Comparison of ENCODE assay signal across 11 mouse cellular contexts in genomic region chrX:166511107-166511506, GRCm38 (mm10). TPM values are rescaled to one million over a fixed set of nuclear protein-coding genes. Genes with fewer than 3 reads are reported as not detected.
A peak's percentile ranks its signal among the peaks of the same experiment; 100 is the strongest.
DNase-seq lines count a peak whose midpoint lies in the region; ATAC-seq and TF ChIP-seq lines count a peak whose summit lies in the region.
"Had no signal": no experiment of that assay in that cellular context is flagged by ENCODE, and none has a peak within 500 bp of the region (broad histone marks: within the 10 kb centered on the region; RNA-seq: fewer than 3 reads in every experiment).

No protein-coding gene starts in this region.

- no peak for DNase-seq in heart, postnatal 14 days
- DNase-seq in neural tube, embryonic 10.5 days (ENCODE audit: extremely low spot score, low spot score): no peak
- DNase-seq in limb, embryonic 14.5 days (ENCODE audit: low spot score): no peak
- DNase-seq in spleen, postnatal 36 days (ENCODE audit: low spot score in 2 of 2): no peak
- DNase-seq in layer of hippocampus, postnatal 14 days (ENCODE audit: low spot score in 2 of 2): no peak
- no peak for DNase-seq in adrenal gland, adult 2 months
- DNase-seq: cerebellum, adult 11-12 months; gastrocnemius, postnatal 25 days had no signal

- peak overlapping the region; percentile 67 for H3K4me2 ChIP-seq in heart, embryonic 13.5 days
- H3K4me2 ChIP-seq in neural tube, embryonic 13.5 days: no peak overlapping the region
- no peak overlapping the region; the same call in 1 of the 2 replicates for H3K4me2 ChIP-seq in limb, embryonic 14.5 days (replicated peaks; ENCODE audit: low read depth, low read length, severe bottlenecking)

- intact Hi-C loops in heart, postnatal 14 days (cut with DNase I): loop anchor here (5.0 to 10.0 kb wide), 2 partner anchors 69 to 864 kb away; partner anchors contain the start of genes Ofd1 and Trappc2

- no peak overlapping the region for H3K4me3 ChIP-seq in heart, embryonic 13.5 days
- H3K4me3 ChIP-seq in neural tube, embryonic 13.5 days: no peak overlapping the region
- H3K4me3 ChIP-seq in limb, embryonic 14.5 days (replicated peaks; ENCODE audit: low read length): no peak overlapping the region

- no peaks in the 10 kb centered on the region for H3K36me3 ChIP-seq in heart, embryonic 13.5 days
- H3K36me3 ChIP-seq in neural tube, embryonic 13.5 days: no peaks in the 10 kb centered on the region
- H3K36me3 ChIP-seq in limb, embryonic 14.5 days (ENCODE audit: control insufficient read depth, insufficient read depth, low read length): no peaks in the 10 kb centered on the region
- H3K36me3 ChIP-seq: forebrain, embryonic 15.5 days had no signal

- no peak for TF ChIP-seq POLR2A in limb, embryonic 14.5 days (IDR thresholded peaks at IDR 0.05; ENCODE audit: borderline replicate concordance, extremely low read depth, insufficient read depth, insufficient read length)

- H3K27me3 ChIP-seq in heart, embryonic 13.5 days (replicated peaks): no peaks in the 10 kb centered on the region
- H3K27me3 ChIP-seq in neural tube, embryonic 13.5 days: peaks cover 13% of the 10 kb centered on the region; the same call in 1 of the 2 replicates
- no peaks in the 10 kb centered on the region for H3K27me3 ChIP-seq in limb, embryonic 14.5 days (ENCODE audit: control insufficient read depth, insufficient read depth, low read length)
- H3K27me3 ChIP-seq: forebrain, embryonic 15.5 days had no signal

- no peak for ATAC-seq in heart, embryonic 13.5 days (ENCODE audit: extremely low read depth, insufficient number of reproducible peaks, low FRiP score, low TSS enrichment)
- no peak for ATAC-seq in neural tube, embryonic 13.5 days (ENCODE audit: low read depth)
- ATAC-seq in limb, embryonic 14.5 days (ENCODE audit: low FRiP score, low read depth): no peak

- no peak overlapping the region; the same call in 1 of the 2 replicates for H3K9ac ChIP-seq in heart, embryonic 13.5 days
- H3K9ac ChIP-seq in neural tube, embryonic 13.5 days: no peak overlapping the region
- no peak overlapping the region for H3K9ac ChIP-seq in limb, embryonic 14.5 days (ENCODE audit: low read depth, low read length, severe bottlenecking)

- peak overlapping the region; percentile 98; the same call in 1 of the 2 replicates for H3K27ac ChIP-seq in heart, embryonic 13.5 days (replicated peaks)
- peak overlapping the region; percentile 74; the same call in 1 of the 2 replicates for H3K27ac ChIP-seq in neural tube, embryonic 13.5 days (replicated peaks)
- H3K27ac ChIP-seq in limb, embryonic 14.5 days (replicated peaks; ENCODE audit: low read depth, low read length): peak overlapping the region; percentile 98; the same call in 1 of the 2 replicates

- H3K9me3 ChIP-seq in heart, embryonic 13.5 days: no peaks in the 10 kb centered on the region
- no peaks in the 10 kb centered on the region for H3K9me3 ChIP-seq in neural tube, embryonic 13.5 days
- H3K9me3 ChIP-seq in limb, embryonic 14.5 days (ENCODE audit: control insufficient read depth, low read length): no peaks in the 10 kb centered on the region
- H3K9me3 ChIP-seq: forebrain, embryonic 15.5 days had no signal

- H3K4me1 ChIP-seq in heart, embryonic 13.5 days: no peaks in the 10 kb centered on the region
- H3K4me1 ChIP-seq in neural tube, embryonic 13.5 days (replicated peaks): peaks cover 7% of the 10 kb centered on the region; the same call in 1 of the 2 replicates
- no peaks in the 10 kb centered on the region for H3K4me1 ChIP-seq in limb, embryonic 14.5 days (ENCODE audit: control insufficient read depth, insufficient read depth, low read length)
- H3K4me1 ChIP-seq: forebrain, embryonic 15.5 days had no signal

RNA-seq across cellular contexts. Expression of gene Tceanc, which starts 7.3 kb away (rescaled TPM):
- polyA plus RNA-seq in heart, embryonic 13.5 days (2015; fragmentation: Nextera tagmentation; extraction: Ambion mirVana): 4.7 and 5.4 TPM in 2 replicates
- total RNA-seq in heart, postnatal 14 days (2021): 1 to 10 TPM; 2.7 to 2.8 TPM
- 6.9 and 8.5 TPM in 2 replicates for polyA plus RNA-seq in neural tube, embryonic 13.5 days (2015; fragmentation: Nextera tagmentation; extraction: Ambion mirVana)
- 3.9 and 4.5 TPM in 2 replicates for polyA plus RNA-seq in limb, embryonic 14.5 days (2012; rRNA removed)
- polyA plus RNA-seq in limb, embryonic 14.5 days (2014; fragmentation: Nextera tagmentation; extraction: Ambion mirVana): 7.3 and 8.8 TPM in 2 replicates
- total RNA-seq in layer of hippocampus, postnatal 14 days (2021): 1 to 10 TPM; 2.0 to 2.1 TPM
- total RNA-seq in adrenal gland, adult 2 months (2021): 1 to 10 TPM; 2.9 to 4.7 TPM
- polyA plus RNA-seq in adrenal gland, adult 2 months (2012; rRNA removed): 0.84 and 1.0 TPM in 2 replicates

RNA-seq across cellular contexts. Expression of gene Rab9, which starts 31.4 kb away (rescaled TPM):
- 31.2 and 33.7 TPM in 2 replicates for polyA plus RNA-seq in heart, embryonic 13.5 days (2015; fragmentation: Nextera tagmentation; extraction: Ambion mirVana)
- total RNA-seq in heart, postnatal 14 days (2021): 10 to 100 TPM; 21.1 to 26.0 TPM
- 57.4 and 65.5 TPM in 2 replicates for polyA plus RNA-seq in neural tube, embryonic 13.5 days (2015; fragmentation: Nextera tagmentation; extraction: Ambion mirVana)
- 25.2 and 32.3 TPM in 2 replicates for polyA plus RNA-seq in limb, embryonic 14.5 days (2012; rRNA removed)
- polyA plus RNA-seq in limb, embryonic 14.5 days (2014; fragmentation: Nextera tagmentation; extraction: Ambion mirVana): 63.1 and 65.8 TPM in 2 replicates
- 10 to 100 TPM; 33.5 to 35.2 TPM for total RNA-seq in layer of hippocampus, postnatal 14 days (2021)
- 10 to 100 TPM; 47.3 to 49.9 TPM for total RNA-seq in adrenal gland, adult 2 months (2021)
- 1.7 and 1.8 TPM in 2 replicates for polyA plus RNA-seq in adrenal gland, adult 2 months (2012; rRNA removed)
